Mouse (Mus musculus): ENCODE measurements around the gene Cep112.

- no peak for TF ChIP-seq POLR2A (IDR thresholded peaks at IDR 0.05; ENCODE audit: insufficient read depth, low read length)
- TF ChIP-seq CTCF (IDR thresholded peaks at IDR 0.05; ENCODE audit: low read depth, low read length): no peak
- TF ChIP-seq EP300 (IDR thresholded peaks at IDR 0.05; ENCODE audit: insufficient read depth, low read depth, low read length): no peak
These were observed 460.4 kb downstream of the Cep112 start for GRCm38 (mm10) chr11:108885276-108885896.

Data from ES-Bruce4 (cell line).